Mouse (Mus musculus): Measurements from ENCODE around the gene Laptm4a. TPM values are rescaled to one million over a fixed set of nuclear protein-coding genes. Genes with fewer than 3 reads are reported as not detected.

Laptm4a gene
- polyA plus RNA-seq, 1 experiment from 2014 or later = 151 TPM

GRCm38 (mm10) chr12:8900107-8900698 lies 21.3 kb upstream of the Laptm4a start:
- H3K9ac ChIP-seq (replicated peaks; ENCODE audit: low read length) = no peak overlapping the region
- H3K27me3 ChIP-seq (ENCODE audit: control insufficient read depth, insufficient read depth, low read length) = no peaks in the 10 kb centered on the region
- H3K36me3 ChIP-seq (ENCODE audit: control insufficient read depth, insufficient read depth, low read length) = no peaks in the 10 kb centered on the region
- WGBS = 16% methylated on average over 4 of the region's 4 CpGs
- ATAC-seq (ENCODE audit: low FRiP score, low TSS enrichment) (peak; percentile 20; the same call in 1 of the 2 replicates), DNase-seq (no peak)
- H3K4me2 ChIP-seq (ENCODE audit: low read length) = no peak overlapping the region
- no peaks in the 10 kb centered on the region for H3K9me3 ChIP-seq (ENCODE audit: control insufficient read depth, low read length)
- H3K4me3 ChIP-seq (replicated peaks; ENCODE audit: low read depth, low read length) = no peak overlapping the region
- H3K4me1 ChIP-seq (ENCODE audit: control insufficient read depth, insufficient read depth, low read length) = 0 out of 2 replicates have a peak, but pooled peaks cover 8% of the 10 kb centered on the region
- H3K27ac ChIP-seq (replicated peaks; ENCODE audit: low read depth, low read length) = no peak overlapping the region

GRCm38 (mm10) chr12:8900919-8901663 lies 20.4 kb upstream of the Laptm4a start:
- Histone ChIP-seq H3K27me3 (ENCODE audit: control insufficient read depth, insufficient read depth, low read length) (no peaks in the 10 kb centered on the region), H3K9ac (replicated peaks; ENCODE audit: low read length) (no peak overlapping the region), H3K9me3 (ENCODE audit: control insufficient read depth, low read length) (no peaks in the 10 kb centered on the region), H3K27ac (replicated peaks; ENCODE audit: low read depth, low read length) (no peak overlapping the region), H3K36me3 (ENCODE audit: control insufficient read depth, insufficient read depth, low read length) (no peaks in the 10 kb centered on the region), H3K4me1 (ENCODE audit: control insufficient read depth, insufficient read depth, low read length) (0 out of 2 replicates have a peak, but pooled peaks cover 8% of the 10 kb centered on the region), H3K4me2 (ENCODE audit: low read length) (no peak overlapping the region), H3K4me3 (replicated peaks; ENCODE audit: low read depth, low read length) (no peak overlapping the region)
- WGBS = 61% methylated on average over 5 of the region's 5 CpGs
- no peak for DNase-seq
- ATAC-seq (ENCODE audit: low FRiP score, low TSS enrichment) = no peak

- H3K27me3 ChIP-seq (ENCODE audit: control insufficient read depth, insufficient read depth, low read length) = no peaks in the 10 kb centered on the region
- H3K9me3 ChIP-seq (ENCODE audit: control insufficient read depth, low read length) = no peaks in the 10 kb centered on the region
- no peak overlapping the region for H3K4me2 ChIP-seq (ENCODE audit: low read length)
- WGBS = 24% methylated on average over 2 of the region's 2 CpGs
- H3K4me3 ChIP-seq (replicated peaks; ENCODE audit: low read depth, low read length) = no peak overlapping the region
- no peaks in the 10 kb centered on the region for H3K36me3 ChIP-seq (ENCODE audit: control insufficient read depth, insufficient read depth, low read length)
- DNase-seq (no peak), ATAC-seq (ENCODE audit: low FRiP score, low TSS enrichment) (no peak)
- 0 out of 2 replicates have a peak, but pooled peaks cover 8% of the 10 kb centered on the region for H3K4me1 ChIP-seq (ENCODE audit: control insufficient read depth, insufficient read depth, low read length)
- no peak overlapping the region for H3K27ac ChIP-seq (replicated peaks; ENCODE audit: low read depth, low read length)
- H3K9ac ChIP-seq (replicated peaks; ENCODE audit: low read length) = no peak overlapping the region
These were observed 19.5 kb upstream of the Laptm4a start for GRCm38 (mm10) chr12:8901934-8902333.

- Histone ChIP-seq H3K4me2 (ENCODE audit: low read length) (no peak overlapping the region), H3K4me1 (ENCODE audit: control insufficient read depth, insufficient read depth, low read length) (0 out of 2 replicates have a peak, but pooled peaks cover 8% of the 10 kb centered on the region), H3K36me3 (ENCODE audit: control insufficient read depth, insufficient read depth, low read length) (no peaks in the 10 kb centered on the region), H3K27me3 (ENCODE audit: control insufficient read depth, insufficient read depth, low read length) (no peaks in the 10 kb centered on the region), H3K9me3 (ENCODE audit: control insufficient read depth, low read length) (no peaks in the 10 kb centered on the region), H3K9ac (replicated peaks; ENCODE audit: low read length) (no peak overlapping the region), H3K27ac (replicated peaks; ENCODE audit: low read depth, low read length) (no peak overlapping the region), H3K4me3 (replicated peaks; ENCODE audit: low read depth, low read length) (no peak overlapping the region)
- no peak for DNase-seq
- 38% methylated on average over 3 of the region's 3 CpGs for WGBS
- no peak for ATAC-seq (ENCODE audit: low FRiP score, low TSS enrichment)
These were observed 19.0 kb upstream of the Laptm4a start for GRCm38 (mm10) chr12:8902479-8902878.

GRCm38 (mm10) chr12:8912860-8913685 lies 8.4 kb upstream of the Laptm4a start:
- no peak overlapping the region; the same call in 1 of the 2 replicates for H3K9ac ChIP-seq (replicated peaks; ENCODE audit: low read length)
- H3K4me2 ChIP-seq (ENCODE audit: low read length) = 0 out of 2 replicates have a peak overlapping the region, but pooled peaks have one; percentile 15
- WGBS = 7% methylated on average over 16 of the region's 16 CpGs

GRCm38 (mm10) chr12:8913701-8914340 lies 7.6 kb upstream of the Laptm4a start:
- ATAC-seq (ENCODE audit: low FRiP score, low TSS enrichment) = no peak
- Histone ChIP-seq H3K9me3 (ENCODE audit: control insufficient read depth, low read length) (no peaks in the 10 kb centered on the region), H3K4me3 (replicated peaks; ENCODE audit: low read depth, low read length) (no peak overlapping the region), H3K36me3 (ENCODE audit: control insufficient read depth, insufficient read depth, low read length) (no peaks in the 10 kb centered on the region), H3K27ac (replicated peaks; ENCODE audit: low read depth, low read length) (no peak overlapping the region), H3K27me3 (ENCODE audit: control insufficient read depth, insufficient read depth, low read length) (no peaks in the 10 kb centered on the region), H3K4me2 (ENCODE audit: low read length) (no peak overlapping the region), H3K4me1 (ENCODE audit: control insufficient read depth, insufficient read depth, low read length) (peaks cover 8% of the 10 kb centered on the region; the same call in 1 of the 2 replicates), H3K9ac (replicated peaks; ENCODE audit: low read length) (no peak overlapping the region)
- WGBS = 59% methylated on average over 9 of the region's 9 CpGs
- DNase-seq = no peak

More at GRCm38 (mm10) chr12:8912860-8913685, 8.4 kb upstream of the Laptm4a start:
- peak; percentile 62 for ATAC-seq (ENCODE audit: low FRiP score, low TSS enrichment)
- H3K36me3 ChIP-seq (ENCODE audit: control insufficient read depth, insufficient read depth, low read length) = no peaks in the 10 kb centered on the region
- H3K27me3 ChIP-seq (ENCODE audit: control insufficient read depth, insufficient read depth, low read length) = no peaks in the 10 kb centered on the region
- DNase-seq = peak; percentile 51
- H3K4me3 ChIP-seq (replicated peaks; ENCODE audit: low read depth, low read length) = no peak overlapping the region
- no peaks in the 10 kb centered on the region for H3K9me3 ChIP-seq (ENCODE audit: control insufficient read depth, low read length)
- H3K27ac ChIP-seq (replicated peaks; ENCODE audit: low read depth, low read length) = 0 out of 2 replicates have a peak overlapping the region, but pooled peaks have one; percentile 32
- H3K4me1 ChIP-seq (ENCODE audit: control insufficient read depth, insufficient read depth, low read length) = peaks cover 8% of the 10 kb centered on the region; the same call in 1 of the 2 replicates

- WGBS = 34% methylated on average over 5 of the region's 5 CpGs
- ATAC-seq (ENCODE audit: low FRiP score, low TSS enrichment) (no peak), DNase-seq (peak; percentile 45)
- Histone ChIP-seq H3K27ac (replicated peaks; ENCODE audit: low read depth, low read length) (peak overlapping the region; percentile 46; the same call in 1 of the 2 replicates), H3K9me3 (ENCODE audit: control insufficient read depth, low read length) (no peaks in the 10 kb centered on the region), H3K4me3 (replicated peaks; ENCODE audit: low read depth, low read length) (no peak overlapping the region), H3K4me2 (ENCODE audit: low read length) (no peak overlapping the region), H3K4me1 (ENCODE audit: control insufficient read depth, insufficient read depth, low read length) (peaks cover 8% of the 10 kb centered on the region; the same call in 1 of the 2 replicates), H3K9ac (replicated peaks; ENCODE audit: low read length) (no peak overlapping the region), H3K27me3 (ENCODE audit: control insufficient read depth, insufficient read depth, low read length) (no peaks in the 10 kb centered on the region), H3K36me3 (ENCODE audit: control insufficient read depth, insufficient read depth, low read length) (no peaks in the 10 kb centered on the region)
These were observed 5.1 kb upstream of the Laptm4a start for GRCm38 (mm10) chr12:8916378-8916777.

- Histone ChIP-seq H3K27ac (replicated peaks; ENCODE audit: low read depth, low read length) (no peak overlapping the region), H3K4me2 (ENCODE audit: low read length) (no peak overlapping the region), H3K27me3 (ENCODE audit: control insufficient read depth, insufficient read depth, low read length) (no peaks in the 10 kb centered on the region), H3K9ac (replicated peaks; ENCODE audit: low read length) (no peak overlapping the region), H3K9me3 (ENCODE audit: control insufficient read depth, low read length) (no peaks in the 10 kb centered on the region), H3K4me3 (replicated peaks; ENCODE audit: low read depth, low read length) (no peak overlapping the region), H3K4me1 (ENCODE audit: control insufficient read depth, insufficient read depth, low read length) (peaks cover 16% of the 10 kb centered on the region), H3K36me3 (ENCODE audit: control insufficient read depth, insufficient read depth, low read length) (no peaks in the 10 kb centered on the region)
- ATAC-seq (ENCODE audit: low FRiP score, low TSS enrichment) (no peak), DNase-seq (no peak)
- WGBS = 95% methylated on average over 3 of the region's 3 CpGs
These were observed 2.2 kb upstream of the Laptm4a start for GRCm38 (mm10) chr12:8919231-8919630.
